Mouse (Mus musculus): ENCODE data around the gene Fam209.

DNA sequence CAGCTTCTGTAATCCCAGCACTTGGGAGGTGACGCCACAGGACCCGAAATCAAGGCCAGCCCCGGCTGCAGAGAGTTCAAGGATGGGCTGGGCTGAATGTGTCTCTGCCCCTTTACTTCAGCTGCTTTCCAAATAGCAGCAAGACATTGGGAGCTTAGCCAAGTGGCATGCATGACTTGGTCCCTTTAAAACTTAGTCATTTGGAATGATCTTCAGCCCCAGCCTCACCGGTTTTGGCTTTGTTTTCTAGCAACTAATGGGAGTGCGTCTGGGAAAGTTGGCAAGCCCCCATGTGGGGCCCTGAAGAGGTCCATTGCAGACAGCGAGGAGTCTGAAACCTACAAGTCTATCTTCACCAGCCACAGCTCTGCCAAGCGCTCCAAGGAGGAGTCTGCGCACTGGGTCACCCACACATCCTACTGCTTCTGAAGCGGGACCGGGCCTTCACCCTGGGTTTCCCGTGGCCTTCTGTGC lies 3.9 kb upstream of the Fam209 start:
- TF ChIP-seq CTCF (conservative IDR thresholded peaks at IDR 0.05; ENCODE audit: low read length) (no peak), NANOG (IDR thresholded peaks at IDR 0.05; ENCODE audit: borderline replicate concordance, low read length) (no peak), POU5F1 (IDR thresholded peaks at IDR 0.05; ENCODE audit: borderline replicate concordance, low read length) (no peak)
